Mouse (Mus musculus) forebrain, embryonic 14.5 days (tissue): ENCODE results near the gene Ptprd. TPM values are rescaled to one million over a fixed set of nuclear protein-coding genes. Genes with fewer than 3 reads are reported as not detected.

Source experiments
- ATAC-seq: fragments of 200-750 bp; cut with Nextera tagmentation; 2 replicates; pipeline ENCODE4 v1.8.0; 2017; ENCODE audit warnings: mild to moderate bottlenecking, moderate library complexity
- DNase-seq: peaks from one replicate; pipeline ENCODE4 v3.0.0-alpha.2; 2015; ENCODE audit warnings: low spot score
- H3K27ac ChIP-seq: fragments of 300-500 bp; sonication (generic); 2 replicates; pipeline ENCODE4 v1.5.1; 2014; ENCODE audit warnings: low read depth, mild to moderate bottlenecking, control low read depth, low read length, moderate library complexity
- H3K27me3 ChIP-seq: fragments of 300-500 bp; sonication (generic); replicated peaks from 2 replicates; pipeline ENCODE4 v1.6.1; 2014; ENCODE audit warnings: low read length, control low read depth, mixed read lengths; ENCODE audit not compliant: control insufficient read depth, insufficient read depth
- H3K36me3 ChIP-seq: fragments of 300-500 bp; sonication (generic); 2 replicates; pipeline ENCODE4 v1.6.1; 2014; ENCODE audit warnings: low read length, control low read depth; ENCODE audit not compliant: control insufficient read depth, insufficient read depth
- H3K4me1 ChIP-seq: fragments of 300-500 bp; sonication (generic); 2 replicates; pipeline ENCODE4 v1.6.1; 2014; ENCODE audit warnings: antibody characterized with exemption, low read length, control low read depth; ENCODE audit not compliant: control insufficient read depth, insufficient read depth
- H3K4me2 ChIP-seq: fragments of 300-500 bp; sonication (generic); 2 replicates; pipeline ENCODE4 v1.6.1; 2014; ENCODE audit warnings: mild to moderate bottlenecking, control low read depth, low read length
- H3K4me3 ChIP-seq: fragments of 300-500 bp; sonication (generic); 2 replicates; pipeline ENCODE4 v1.5.1; 2014; ENCODE audit warnings: low read depth, low read length, control low read depth
- H3K9ac ChIP-seq: fragments of 300-500 bp; sonication (generic); 2 replicates; pipeline ENCODE4 v1.6.1; 2014; ENCODE audit warnings: mild to moderate bottlenecking, low read length, control low read depth, moderate library complexity
- H3K9me3 ChIP-seq: fragments of 300-500 bp; sonication (generic); replicated peaks from 2 replicates; pipeline ENCODE4 v1.6.1; 2016; ENCODE audit warnings: low read length, control low read depth, mixed read lengths; ENCODE audit not compliant: control insufficient read depth
- WGBS: fragments of 180-500 bp; shearing (Covaris S2); extraction: QIAGEN DNeasy Blood & Tissue Kit; methylation state at CpG from one replicate; pipeline ENCODE4 v1.1.7; 2014; 5-methylcytosine and 5-hydroxymethylcytosine counted together
- polyA plus RNA-seq: library from polyadenylated mRNA; unstranded; fragments of >200 nt; fragmentation: Nextera tagmentation; extraction: Ambion mirVana; gene quantifications from 2 replicates; pipeline ENCODE4 v1.2.1, GENCODE M21; 2014

The Ptprd gene
- polyA plus RNA-seq, 1 experiment from 2014 or later, result 43.3 TPM

DNA sequence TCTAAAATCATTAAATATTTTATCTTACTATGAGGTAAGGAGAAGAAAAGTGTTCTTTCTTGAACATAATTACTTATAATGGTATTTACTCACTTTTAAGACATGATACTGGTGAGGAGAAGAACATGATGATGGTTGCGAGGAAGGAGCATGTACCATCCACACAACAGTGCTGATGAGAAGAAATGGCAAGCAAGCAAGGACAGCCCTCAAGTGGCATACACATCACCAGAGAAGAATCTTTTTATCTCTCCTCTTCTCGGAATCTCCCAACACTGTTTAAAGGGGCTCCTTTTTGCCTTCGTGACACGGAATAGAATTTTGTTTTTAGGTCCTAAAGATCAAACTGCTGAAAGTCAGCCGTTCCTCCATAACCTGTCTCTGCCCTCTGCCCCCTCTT, 1973.2 kb downstream of the Ptprd start:
- peak; percentile 42; the same call in 1 of the 2 replicates for ATAC-seq
- H3K27me3 ChIP-seq, result no peaks in the 10 kb centered on the region
- peak overlapping the region; percentile 26; the same call in 1 of the 2 replicates for H3K9ac ChIP-seq

DNA sequence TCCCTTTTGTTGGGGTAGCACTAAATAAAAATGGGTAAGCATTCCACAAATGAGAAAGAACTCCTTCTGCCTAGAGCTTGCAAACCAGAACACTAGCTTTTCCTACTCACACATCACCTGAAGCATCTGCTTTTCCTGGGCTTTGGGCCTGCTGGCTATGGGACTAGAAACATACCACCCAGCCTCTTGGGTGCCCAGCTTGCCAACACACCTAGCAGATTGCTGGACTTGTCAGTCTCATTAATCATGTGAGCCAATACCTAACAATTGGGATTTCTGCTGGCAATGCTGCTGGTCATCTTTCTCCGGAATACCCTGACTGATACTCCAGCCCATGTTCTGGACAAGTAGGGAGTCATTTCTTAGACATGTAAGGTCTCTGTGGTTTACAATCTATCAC, 1973.9 kb downstream of the Ptprd start:
- no peak overlapping the region for H3K27ac ChIP-seq
- no peaks in the 10 kb centered on the region for H3K27me3 ChIP-seq
- 0 out of 2 replicates have a peak, but pooled peaks cover 6% of the 10 kb centered on the region for H3K4me1 ChIP-seq
- DNase-seq (no peak), ATAC-seq (no peak)
- H3K9me3 ChIP-seq, result no peaks in the 10 kb centered on the region
- no peak overlapping the region for H3K4me3 ChIP-seq
- no peak overlapping the region for H3K4me2 ChIP-seq
- no peaks in the 10 kb centered on the region for H3K36me3 ChIP-seq
- 90% methylated on average over 1 of the region's 1 CpGs for WGBS
- H3K9ac ChIP-seq, result no peak overlapping the region

More for the DNA sequence above, 1973.2 kb downstream of the Ptprd start:
- no peaks in the 10 kb centered on the region for H3K9me3 ChIP-seq
- H3K36me3 ChIP-seq, result no peaks in the 10 kb centered on the region
- 58% methylated on average over 5 of the region's 5 CpGs for WGBS
- H3K4me3 ChIP-seq, result no peak overlapping the region
- H3K4me1 ChIP-seq, result 0 out of 2 replicates have a peak, but pooled peaks cover 6% of the 10 kb centered on the region
- no peak overlapping the region for H3K4me2 ChIP-seq
- no peak for DNase-seq
- H3K27ac ChIP-seq, result 0 out of 2 replicates have a peak overlapping the region, but pooled peaks have one; percentile 35

DNA sequence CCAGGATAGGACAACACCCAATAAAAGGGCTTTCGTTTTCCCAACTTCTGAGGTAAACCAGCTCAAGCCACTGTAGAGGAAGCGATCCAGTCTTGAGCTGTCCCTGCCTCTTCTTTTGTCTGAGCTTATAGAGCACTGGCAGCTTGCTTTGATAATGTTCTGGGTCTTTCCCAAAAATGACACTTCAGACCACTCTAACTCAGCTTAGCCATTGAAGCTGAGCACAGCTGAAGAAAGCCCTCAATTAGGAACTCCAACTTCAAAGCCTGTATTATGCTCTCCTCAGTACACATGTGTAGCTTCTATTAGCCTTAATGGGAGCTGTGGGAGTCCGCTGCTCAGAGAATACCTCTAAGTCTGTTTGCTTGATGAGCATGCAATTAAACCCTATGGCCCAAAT, 1988.0 kb downstream of the Ptprd start:
- ATAC-seq (peak; percentile 75; the same call in 1 of the 2 replicates), DNase-seq (peak; percentile 56)
- WGBS, result 9% methylated on average over 3 of the region's 3 CpGs
- Histone ChIP-seq H3K27ac (no peak overlapping the region; the same call in 1 of the 2 replicates), H3K4me3 (no peak overlapping the region), H3K9ac (no peak overlapping the region), H3K4me1 (peaks cover 5% of the 10 kb centered on the region), H3K9me3 (no peaks in the 10 kb centered on the region), H3K36me3 (no peaks in the 10 kb centered on the region), H3K27me3 (no peaks in the 10 kb centered on the region), H3K4me2 (no peak overlapping the region)

DNA sequence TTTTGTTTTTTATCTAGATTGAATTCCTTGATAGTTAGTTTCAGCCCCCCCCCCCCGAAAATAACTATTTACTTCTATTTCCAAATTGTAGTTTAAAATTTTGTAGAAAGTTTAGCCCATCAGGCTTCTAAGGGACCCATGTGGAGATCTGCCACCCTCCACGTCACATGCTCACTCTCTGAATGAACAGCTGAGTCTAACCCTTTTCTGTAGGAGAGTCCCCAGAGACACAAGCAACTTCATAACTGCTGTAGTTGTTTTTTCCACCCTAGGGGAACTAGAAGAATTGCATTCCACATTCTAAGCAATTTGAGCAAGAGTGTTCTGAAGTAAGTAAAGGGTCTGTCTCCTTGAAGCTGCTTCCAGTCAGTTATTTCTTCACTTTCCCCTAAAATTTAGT, 1989.2 kb downstream of the Ptprd start:
- 43% methylated on average over 2 of the region's 2 CpGs for WGBS
- no peaks in the 10 kb centered on the region for H3K36me3 ChIP-seq
- DNase-seq (no peak), ATAC-seq (no peak)
- peaks cover 5% of the 10 kb centered on the region for H3K4me1 ChIP-seq
- H3K27me3 ChIP-seq, result no peaks in the 10 kb centered on the region
- no peak overlapping the region for H3K4me2 ChIP-seq
- H3K9me3 ChIP-seq, result no peaks in the 10 kb centered on the region
- no peak overlapping the region for H3K4me3 ChIP-seq
- H3K9ac ChIP-seq, result no peak overlapping the region
- H3K27ac ChIP-seq, result no peak overlapping the region

DNA sequence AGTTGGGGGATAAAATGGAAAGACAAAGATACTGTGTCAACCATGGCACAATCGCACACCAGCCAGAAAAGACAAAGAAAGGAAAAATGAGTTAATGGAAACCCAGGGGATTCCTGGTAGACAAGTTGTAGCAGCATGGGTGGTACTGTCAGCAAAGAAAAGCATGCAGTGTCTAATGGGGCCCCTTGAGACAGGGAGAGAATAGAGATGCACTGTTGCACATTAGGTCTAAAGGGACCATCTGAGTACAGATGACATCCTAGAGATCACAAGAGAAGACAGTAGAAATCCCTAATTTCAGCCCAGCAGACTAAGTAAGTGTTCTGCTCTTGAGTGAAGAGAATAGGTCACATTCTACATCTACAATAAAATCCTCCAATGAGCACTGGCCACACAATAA, 1993.7 kb downstream of the Ptprd start:
- Histone ChIP-seq H3K36me3 (no peaks in the 10 kb centered on the region), H3K4me3 (no peak overlapping the region), H3K9me3 (no peaks in the 10 kb centered on the region), H3K27me3 (no peaks in the 10 kb centered on the region), H3K4me2 (no peak overlapping the region), H3K27ac (no peak overlapping the region), H3K4me1 (no peaks in the 10 kb centered on the region), H3K9ac (no peak overlapping the region)
- WGBS, result 79% methylated on average over 1 of the region's 1 CpGs
- ATAC-seq (no peak), DNase-seq (no peak)

DNA sequence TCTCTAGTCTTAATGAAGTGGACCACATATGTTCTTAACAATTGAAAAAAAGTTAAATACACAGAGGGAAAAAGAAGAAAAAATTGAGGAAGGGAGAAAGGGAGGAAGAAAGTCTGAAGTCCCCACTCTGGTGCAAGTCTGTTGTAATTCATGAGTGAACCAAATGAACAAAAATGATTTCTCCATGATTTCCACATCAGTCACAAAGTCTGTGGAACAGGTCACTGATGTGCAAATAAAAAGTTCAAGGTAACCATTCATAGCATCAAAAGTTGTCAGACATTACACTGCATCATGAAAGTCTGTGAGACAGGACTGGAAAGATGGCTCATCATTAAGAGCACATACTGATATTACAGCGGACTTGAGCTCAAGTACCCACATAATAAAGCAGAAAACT, 1996.6 kb downstream of the Ptprd start:
- Histone ChIP-seq H3K9me3 (no peaks in the 10 kb centered on the region), H3K4me1 (no peaks in the 10 kb centered on the region), H3K4me3 (no peak overlapping the region), H3K27ac (no peak overlapping the region), H3K36me3 (no peaks in the 10 kb centered on the region), H3K4me2 (no peak overlapping the region), H3K27me3 (no peaks in the 10 kb centered on the region), H3K9ac (no peak overlapping the region)
- DNase-seq (no peak), ATAC-seq (no peak)
- 89% methylated on average over 1 of the region's 1 CpGs for WGBS

DNA sequence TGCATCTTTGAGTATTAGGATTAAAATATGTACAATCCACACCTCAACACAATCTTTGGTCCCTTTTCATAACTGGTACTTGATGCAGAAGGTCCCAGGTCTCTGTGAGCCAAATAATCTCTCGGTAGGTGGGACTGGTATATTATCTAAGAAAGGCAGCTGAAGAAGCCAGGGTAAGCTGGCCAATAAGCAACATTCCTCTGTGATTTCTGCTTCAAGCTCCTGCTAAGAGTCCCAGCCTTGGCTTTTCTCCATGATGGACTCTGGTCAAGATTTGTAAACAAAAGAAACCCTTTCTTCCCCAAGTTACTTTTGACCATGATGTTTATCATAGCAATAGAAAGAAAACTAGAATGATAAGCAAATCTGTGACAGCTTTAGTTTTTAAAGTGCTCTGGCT, 2012.4 kb downstream of the Ptprd start:
- DNase-seq (peak; percentile 17), ATAC-seq (no peak; the same call in 1 of the 2 replicates)
- Histone ChIP-seq H3K4me2 (no peak overlapping the region), H3K9me3 (no peaks in the 10 kb centered on the region), H3K36me3 (no peaks in the 10 kb centered on the region), H3K4me3 (no peak overlapping the region), H3K27ac (no peak overlapping the region), H3K27me3 (no peaks in the 10 kb centered on the region), H3K4me1 (no peaks in the 10 kb centered on the region; the same call in 1 of the 2 replicates), H3K9ac (no peak overlapping the region)
- WGBS, result 59% methylated on average over 1 of the region's 1 CpGs

DNA sequence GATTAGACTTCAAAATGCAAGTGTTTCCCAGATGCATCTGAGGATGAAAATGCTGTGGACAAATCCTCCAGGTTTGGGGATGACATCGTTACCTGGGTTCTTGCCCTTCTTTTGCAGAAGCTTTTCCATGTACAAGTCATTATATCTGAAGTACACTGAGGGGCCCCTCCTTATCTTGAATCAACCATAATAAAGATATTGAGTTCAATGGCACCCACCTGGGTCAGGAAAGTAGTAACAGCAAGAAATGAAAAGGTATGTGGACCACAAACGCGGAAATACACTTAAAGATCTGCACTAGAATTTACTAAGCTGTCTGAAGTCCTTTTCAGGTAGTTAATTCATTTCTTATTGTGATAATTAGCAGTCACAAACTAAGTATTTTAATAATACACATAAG, 2017.0 kb downstream of the Ptprd start:
- ATAC-seq (no peak), DNase-seq (no peak)
- no peak overlapping the region for H3K9ac ChIP-seq
- H3K4me1 ChIP-seq, result no peaks in the 10 kb centered on the region; the same call in 1 of the 2 replicates
- H3K27ac ChIP-seq, result no peak overlapping the region
- no peaks in the 10 kb centered on the region for H3K36me3 ChIP-seq
- H3K4me2 ChIP-seq, result no peak overlapping the region
- no peak overlapping the region for H3K4me3 ChIP-seq
- no peaks in the 10 kb centered on the region for H3K9me3 ChIP-seq
- no peaks in the 10 kb centered on the region for H3K27me3 ChIP-seq
- WGBS, result 94% methylated on average over 3 of the region's 3 CpGs

DNA sequence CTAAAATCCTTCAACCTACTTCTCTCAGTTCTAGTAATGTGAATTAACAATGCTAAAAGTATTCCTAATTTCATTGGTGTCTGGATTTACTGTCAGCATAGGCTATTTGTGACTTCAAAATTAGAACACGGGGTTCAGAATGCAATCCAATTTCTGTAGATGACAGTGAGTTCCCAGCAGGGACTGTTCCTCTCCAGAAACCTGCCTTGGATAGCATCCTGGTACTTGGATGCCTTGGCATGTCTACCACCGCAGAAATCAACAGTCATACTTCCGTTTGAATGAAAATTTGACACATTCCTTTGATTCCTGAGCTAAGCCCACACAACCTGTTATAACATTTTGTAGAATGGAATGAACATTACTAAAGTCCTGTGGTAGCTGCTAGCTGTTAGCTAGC, 2018.3 kb downstream of the Ptprd start:
- 83% methylated on average over 3 of the region's 3 CpGs for WGBS
- H3K36me3 ChIP-seq, result no peaks in the 10 kb centered on the region

More for the DNA sequence above, 2018.3 kb downstream of the Ptprd start:
- H3K9ac ChIP-seq, result no peak overlapping the region
- no peak overlapping the region for H3K4me2 ChIP-seq
- no peaks in the 10 kb centered on the region; the same call in 1 of the 2 replicates for H3K4me1 ChIP-seq
- H3K27me3 ChIP-seq, result no peaks in the 10 kb centered on the region
- no peaks in the 10 kb centered on the region for H3K9me3 ChIP-seq
- DNase-seq, result no peak
- ATAC-seq, result no peak
- H3K4me3 ChIP-seq, result no peak overlapping the region
- no peak overlapping the region for H3K27ac ChIP-seq
